Mouse (Mus musculus): ENCODE measurements at regions not wholly inside any gene's neighbourhood (a gene's known extent, or its start where the extent isn't known, plus 50 kb on each side); places are given as distances from the start of the nearest gene placed in this dataset.

DNA sequence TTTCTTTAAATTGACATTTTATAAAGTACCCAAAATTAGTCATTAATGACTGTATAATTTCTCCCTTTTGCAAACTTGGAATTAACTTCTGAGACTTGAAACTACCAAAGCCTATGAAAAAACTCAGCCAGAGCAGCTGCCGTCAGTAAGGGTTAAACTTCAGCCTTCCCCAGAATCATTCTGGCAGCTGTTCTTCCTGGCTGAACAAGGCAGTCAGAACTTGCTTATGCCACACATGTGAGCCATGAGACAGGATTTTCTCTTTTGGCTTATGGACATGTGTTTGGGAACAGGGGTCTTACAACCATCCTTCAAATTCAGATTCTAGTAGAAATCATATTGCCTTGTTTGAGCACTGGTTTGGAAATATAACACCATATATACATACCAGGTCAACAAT, 422.4 kb upstream of the Fat1 start:
- DNase-seq: no peak

DNA sequence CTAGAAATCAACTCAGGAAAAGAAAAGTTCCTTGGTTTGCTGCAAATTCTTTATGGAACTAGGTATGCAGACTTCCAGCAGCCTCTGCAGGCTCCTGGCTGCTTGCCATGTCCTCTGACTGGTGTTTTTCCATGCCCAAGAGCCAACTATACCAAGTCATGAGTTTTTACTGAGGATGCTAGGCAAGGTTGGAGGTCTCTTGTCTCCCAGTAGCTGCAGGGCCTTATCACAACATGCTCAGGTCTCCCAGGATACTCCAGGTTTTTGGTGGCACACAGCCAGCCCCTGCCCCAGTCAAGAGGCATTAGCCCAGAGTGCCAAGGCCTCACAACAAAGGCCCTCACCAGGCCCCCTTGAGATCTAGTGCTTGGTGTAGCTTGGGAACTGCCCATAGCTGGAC, 409.3 kb upstream of the Fat1 start:
- DNase-seq: no peak

GRCm38 (mm10) chr8:44529696-44530095, 405.6 kb upstream of the Fat1 start:
- DNase-seq: no peak

DNA sequence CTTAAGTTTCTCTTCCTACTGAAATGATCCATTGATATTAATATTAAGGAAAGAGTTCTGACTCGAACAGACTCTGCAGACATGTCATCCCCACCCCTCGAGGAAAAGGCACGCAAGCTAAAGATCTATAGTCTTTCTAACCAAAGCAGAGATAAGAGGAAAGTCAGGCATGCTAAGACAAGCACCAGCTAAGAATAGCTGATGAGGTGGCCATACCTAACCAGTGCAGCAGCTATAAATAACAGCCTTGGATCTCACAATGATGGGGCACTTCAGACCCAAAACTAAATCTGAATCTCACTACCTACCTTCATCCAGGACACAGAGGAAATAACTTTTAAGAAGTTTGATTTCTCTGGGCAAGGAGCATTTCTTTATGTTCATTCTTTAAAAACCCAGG, 386.4 kb upstream of the Fat1 start:
- DNase-seq: no peak

DNA sequence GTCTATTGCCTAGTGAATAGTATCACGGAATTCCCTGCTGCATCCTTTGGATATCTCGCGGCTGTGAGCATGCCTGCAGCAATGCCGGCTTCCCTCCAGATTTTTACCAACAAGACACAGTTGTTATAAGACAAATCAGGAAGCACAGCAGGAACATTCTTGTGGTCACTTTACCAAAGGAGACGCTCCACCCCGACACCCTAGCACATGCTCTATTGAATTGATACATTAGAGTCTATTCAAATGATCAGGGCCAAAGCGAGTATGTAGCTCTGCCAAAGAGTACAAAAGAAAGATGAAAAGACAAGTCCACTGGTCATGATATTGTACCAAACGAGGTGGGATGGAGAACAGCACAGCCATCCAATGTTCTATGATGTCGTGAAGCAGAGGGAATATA, 376.1 kb upstream of the Fat1 start:
- no peak for DNase-seq

DNA sequence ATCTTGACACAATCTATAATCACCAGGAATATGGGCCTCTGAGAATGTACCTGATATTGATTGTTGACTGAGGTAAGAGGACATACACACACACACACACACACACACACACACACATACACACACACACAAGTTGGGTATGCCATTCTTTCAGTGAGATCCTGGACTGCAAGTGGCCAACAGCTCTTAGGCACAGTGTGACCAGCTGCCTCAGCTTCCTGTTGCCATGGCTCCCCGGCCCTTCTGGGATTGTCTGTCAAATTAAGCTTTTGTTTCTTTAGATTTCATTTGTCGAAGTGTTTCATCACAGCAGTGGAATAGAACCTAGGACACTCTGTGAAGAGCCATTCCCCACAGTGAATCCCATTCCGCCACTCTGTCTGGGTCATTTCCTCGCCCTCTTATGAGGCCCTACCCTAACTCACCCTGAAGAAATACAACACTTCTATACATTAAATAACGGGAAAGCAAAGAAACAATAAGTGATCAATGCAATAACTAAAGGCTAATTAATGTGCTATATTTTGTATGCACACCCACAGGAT, 358.9 kb upstream of the Fat1 start:
- DNase-seq: no peak

GRCm38 (mm10) chr8:44576993-44577392, 358.3 kb upstream of the Fat1 start:
- DNase-seq: no peak

Small RNA genes lying in the stretch of these regions (microRNA-seq; reads per million reads assigned to microRNA genes)
- 0 reads per million in 2 experiments for gene Gm26241
